Mouse (Mus musculus) regulatory T cell (primary cell): ENCODE data around the gene Aco1.
"Not testable (repeated sequence)": the region's sequence is repeated elsewhere in the genome, so short reads cannot be mapped to it uniquely, and the experiment has no call there.

Source experiments
- in situ Hi-C: fragments of 300-600 bp; cut with MboI, MseI; formaldehyde crosslinking; loops from one replicate; pipeline ENCODE4 v1.15.1; 2025; ENCODE audit warnings: high pct_unique_total_duplicates

Gene Aco1

DNA sequence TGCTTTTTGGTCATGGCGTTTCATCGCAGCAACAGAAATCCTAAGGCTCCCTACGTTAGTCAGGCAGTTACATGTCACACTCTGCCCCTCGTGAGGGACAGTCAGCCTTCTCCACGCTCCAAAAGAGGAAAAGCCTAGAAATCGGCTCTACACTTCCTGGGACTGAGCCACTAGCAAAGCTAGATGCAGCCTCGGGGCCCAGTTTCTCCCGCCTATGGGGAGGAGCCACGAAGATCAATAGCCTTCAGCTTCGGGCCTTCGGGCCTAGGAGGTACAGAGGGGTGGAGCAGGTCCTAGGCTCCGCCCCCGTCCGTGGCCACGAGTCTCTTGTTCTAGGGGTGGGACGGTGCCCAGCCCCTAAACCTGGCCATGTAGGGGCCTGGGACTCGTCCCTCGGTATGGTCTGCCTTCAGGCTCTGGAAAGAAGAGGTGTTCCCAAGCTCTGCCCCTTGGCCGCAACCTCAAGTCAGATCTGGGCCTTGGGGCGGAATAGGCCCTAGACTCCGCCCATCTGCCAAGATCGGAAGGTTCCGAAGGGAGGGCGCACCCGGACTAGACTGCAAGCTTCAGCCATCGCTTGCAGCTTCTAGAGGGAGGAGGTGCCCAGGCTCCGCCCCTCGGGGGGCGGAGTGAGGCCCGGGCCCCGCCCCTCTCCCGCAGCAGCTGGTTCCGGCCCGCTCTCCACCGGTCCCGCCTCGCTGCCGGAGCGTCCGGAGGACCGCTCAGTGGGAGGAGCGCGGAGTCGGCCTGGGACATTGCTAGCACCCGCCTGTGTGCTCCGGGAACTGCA, at the start of gene Aco1:
Gene Aco1 (plus strand): TSS at position 339 of the 790 bp plus-strand sequence.
- in situ Hi-C loops = loop anchor here (5.0 kb wide), 1 partner anchor 139 kb away; no protein-coding TSS in a partner anchor

DNA sequence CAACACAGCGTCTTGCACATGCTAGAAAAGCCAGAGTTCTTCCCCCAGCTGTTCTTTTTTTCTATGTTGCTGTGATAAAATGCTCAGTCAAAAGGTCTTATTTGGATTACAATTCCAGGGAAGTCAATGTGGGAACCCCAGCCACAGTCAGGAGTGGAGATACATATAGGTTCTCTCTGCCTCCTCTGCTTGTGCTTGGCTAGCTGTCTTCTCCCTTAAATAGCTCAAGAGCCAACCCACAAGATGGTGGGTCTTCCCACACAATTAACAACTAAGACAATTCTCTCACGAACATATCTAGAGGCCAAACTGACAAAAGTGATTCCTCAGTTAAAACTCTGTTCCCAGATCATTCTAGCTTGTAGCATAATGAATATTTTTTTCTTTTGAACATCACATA, 47.9 kb upstream of the Aco1 start:
- in situ Hi-C loops = no loop called here

DNA sequence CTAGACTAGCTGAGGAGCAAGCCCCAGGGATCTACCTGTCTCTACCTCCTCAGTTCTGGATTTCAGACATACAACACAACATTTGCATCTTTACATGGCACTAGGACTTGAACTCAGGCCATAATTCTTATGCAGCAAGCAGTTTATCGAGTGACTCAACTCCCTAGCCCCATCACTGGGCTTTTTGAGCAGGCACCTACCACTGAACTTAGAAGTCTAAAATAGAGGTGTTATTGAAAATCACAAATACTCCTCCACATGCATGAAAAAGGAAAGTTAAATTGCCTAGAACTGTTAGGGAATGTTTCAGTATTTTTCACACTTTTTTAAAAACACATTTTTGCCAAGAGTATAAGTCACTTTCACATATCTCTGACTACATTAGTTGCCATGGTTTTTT, 39.9 kb upstream of the Aco1 start:
- in situ Hi-C loops = no loop called here

DNA sequence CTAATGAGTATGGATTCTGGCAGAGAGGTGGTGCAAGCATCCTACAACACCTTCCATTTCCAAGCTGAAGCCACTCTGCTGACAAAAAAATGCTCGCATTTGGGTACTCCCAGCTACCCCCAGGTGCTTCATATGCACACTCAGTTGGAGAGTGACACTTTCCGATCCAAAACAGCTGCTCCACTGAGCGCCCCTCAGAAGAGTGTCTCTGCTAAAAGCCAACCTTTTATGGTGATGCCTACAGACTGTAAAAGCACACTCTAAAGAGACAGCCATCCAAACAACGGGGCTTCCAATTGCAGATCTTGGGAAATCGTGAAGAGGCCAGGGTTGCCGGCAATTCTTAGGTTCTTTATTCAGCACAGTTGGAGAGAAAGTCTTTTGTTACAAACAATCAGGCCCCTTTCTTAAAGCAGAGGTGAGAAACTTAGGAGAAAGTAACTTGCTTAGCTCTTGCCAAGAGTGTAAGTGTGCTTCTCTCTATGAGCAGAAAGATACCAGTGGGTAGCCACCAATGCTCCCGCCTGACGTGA, 36.8 kb upstream of the Aco1 start:
- in situ Hi-C loops = no loop called here

DNA sequence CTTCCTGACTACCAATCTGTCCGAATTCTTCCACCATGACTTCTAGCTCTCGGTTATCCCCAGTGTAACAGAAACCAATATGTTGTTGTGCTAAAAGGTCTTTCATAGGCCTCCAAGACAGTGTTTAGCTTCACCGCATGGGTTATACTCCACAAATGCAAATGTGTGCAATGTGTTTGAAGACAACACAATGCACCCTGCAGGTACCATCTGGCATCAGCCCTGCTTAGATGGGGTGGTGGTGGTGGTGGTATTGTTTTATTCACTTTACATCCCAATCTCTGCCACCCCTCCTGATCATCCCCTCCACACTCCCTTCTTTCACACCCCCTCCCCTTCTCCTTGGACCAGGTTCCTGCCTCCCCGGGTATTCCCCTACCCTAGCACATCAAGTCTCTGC, 34.9 kb upstream of the Aco1 start:
- in situ Hi-C loops = no loop called here

DNA sequence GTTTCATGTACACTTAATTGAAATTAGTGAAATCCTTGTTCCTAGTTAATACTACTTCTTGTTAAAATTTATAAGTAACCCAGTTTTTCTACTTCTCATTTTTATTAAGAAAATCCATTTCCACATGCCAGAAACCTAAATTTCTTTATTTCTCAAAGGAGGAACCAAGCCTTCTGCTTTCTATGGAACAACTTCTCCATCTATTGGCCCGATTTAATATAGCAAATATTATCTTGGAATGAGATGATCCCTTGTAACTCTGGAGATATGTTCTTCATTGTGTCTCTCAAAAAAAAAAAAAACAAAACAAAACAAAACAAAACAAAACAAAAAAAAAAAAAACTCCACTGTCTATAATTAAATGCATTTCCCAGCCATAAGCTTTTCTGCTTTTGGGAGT, 29.7 kb upstream of the Aco1 start:
- in situ Hi-C loops = no loop called here

DNA sequence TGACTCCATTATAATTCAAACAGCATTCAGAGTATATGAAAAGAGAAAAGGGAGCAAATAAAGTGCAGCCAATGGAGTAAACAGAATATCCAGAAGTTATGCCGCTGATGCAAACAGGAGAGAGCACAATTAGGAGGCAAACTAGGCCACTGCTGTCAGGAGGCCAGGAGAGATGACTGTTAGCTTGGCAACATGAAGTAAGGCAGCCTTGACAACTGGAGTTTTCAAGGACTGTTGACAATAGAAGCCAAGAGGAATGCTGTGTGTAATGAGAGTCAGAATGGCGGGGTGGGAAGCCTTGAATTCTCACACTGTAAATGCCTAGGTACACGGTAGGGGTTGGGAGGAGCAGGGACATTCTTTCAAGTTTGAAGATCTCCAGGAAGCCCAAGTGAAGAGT, 21.7 kb upstream of the Aco1 start:
- in situ Hi-C loops = no loop called here

DNA sequence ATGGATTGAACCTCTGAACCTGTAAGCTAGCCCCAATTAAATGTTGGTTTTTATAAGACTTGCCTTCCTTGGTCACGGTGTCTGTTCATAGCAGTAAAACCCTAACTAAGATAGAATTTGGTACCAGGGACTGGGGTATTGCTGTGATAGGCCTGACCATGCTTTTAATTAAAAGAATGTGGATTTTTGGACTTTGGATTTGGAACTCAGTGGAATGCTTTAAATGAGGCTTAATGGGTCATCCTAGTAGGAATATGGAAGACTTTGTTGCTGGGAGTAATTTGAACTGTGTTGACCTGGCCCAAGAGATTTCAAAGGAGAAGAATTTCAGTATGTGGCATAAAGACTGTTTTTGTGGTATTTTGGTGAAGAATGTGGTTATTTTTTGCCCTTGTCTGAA, 20.6 kb upstream of the Aco1 start:
- in situ Hi-C loops = not testable (repeated sequence)

DNA sequence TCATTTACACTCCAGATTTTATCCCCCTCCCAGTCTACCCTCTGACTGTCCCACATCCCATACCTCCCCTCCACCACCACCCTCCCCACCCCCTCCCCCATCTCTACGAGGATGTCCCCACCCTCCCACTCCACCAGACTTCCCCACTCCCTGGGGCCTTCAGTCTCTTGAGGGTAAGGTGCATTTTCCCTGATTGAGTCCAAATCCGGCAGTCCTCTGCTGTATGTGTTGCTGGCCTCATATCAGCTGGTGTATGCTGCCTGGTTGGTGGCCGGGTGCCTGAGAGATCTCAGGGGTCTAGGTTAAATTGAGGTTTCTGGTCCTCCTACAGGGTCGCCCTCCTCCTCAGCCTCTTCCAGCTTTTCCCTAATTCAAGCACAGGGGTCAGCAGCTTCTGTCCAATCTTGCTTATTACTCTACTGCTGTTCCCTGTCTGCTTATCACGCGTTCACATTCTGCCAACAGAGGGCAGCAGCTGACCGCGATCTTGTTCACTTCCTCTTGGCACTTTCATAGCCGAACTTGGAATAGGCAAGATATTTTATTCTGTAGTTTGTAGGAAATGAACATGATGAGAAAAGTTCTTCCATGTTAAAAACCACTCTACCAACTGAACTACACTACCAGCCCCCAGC, 8.3 kb upstream of the Aco1 start:
- in situ Hi-C loops = loop anchor here (5.0 kb wide), 1 partner anchor 543 kb away; no protein-coding TSS in a partner anchor

DNA sequence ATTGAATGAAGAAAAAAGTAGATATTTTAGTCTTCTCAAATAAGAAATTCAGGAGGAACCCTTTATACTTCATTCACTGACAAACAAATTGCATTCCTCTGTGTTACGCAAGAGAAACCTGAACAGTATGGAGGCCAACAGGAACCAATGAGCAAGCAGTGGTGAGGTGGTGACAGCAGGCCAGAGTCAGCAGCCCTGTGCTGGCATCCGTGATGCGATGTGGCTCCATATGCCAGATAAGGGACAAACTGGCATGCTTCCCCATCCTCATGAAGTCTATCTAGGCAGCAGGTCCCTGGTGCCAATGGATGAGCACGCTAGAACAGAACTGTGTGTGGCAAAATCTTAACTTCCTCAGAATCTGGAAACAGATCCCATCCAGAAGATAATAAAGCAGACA, 6.4 kb upstream of the Aco1 start:
- in situ Hi-C loops = no loop called here

DNA sequence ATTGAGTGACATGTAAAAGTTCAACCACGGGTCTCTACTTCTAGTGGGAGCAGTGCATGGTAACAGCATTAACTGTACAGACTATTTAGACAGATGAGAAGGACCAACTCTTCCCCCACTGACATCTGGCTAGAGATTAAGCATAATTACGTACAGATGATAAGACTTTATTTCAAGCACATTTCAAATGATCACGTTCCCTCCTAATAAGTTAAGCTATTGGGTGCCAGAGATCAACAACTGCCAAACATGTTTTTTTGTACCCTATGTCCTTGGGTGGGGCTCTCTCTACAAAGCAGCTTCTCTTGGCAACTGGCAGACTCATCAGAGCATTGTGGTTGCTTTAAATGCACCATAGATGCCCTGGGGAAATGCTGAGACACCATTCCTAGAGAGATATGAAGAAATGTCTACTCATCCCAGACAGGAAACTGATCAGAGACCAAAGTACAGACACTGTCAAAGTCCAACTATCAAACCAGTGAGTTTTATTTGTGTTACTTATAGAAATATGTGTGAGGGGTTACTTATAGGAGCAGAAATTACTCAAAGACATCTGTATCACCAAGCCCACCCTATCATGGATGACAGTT, 3.1 kb upstream of the Aco1 start:
- in situ Hi-C loops = loop anchor here (5.0 kb wide), 1 partner anchor 143 kb away; no protein-coding TSS in a partner anchor

DNA sequence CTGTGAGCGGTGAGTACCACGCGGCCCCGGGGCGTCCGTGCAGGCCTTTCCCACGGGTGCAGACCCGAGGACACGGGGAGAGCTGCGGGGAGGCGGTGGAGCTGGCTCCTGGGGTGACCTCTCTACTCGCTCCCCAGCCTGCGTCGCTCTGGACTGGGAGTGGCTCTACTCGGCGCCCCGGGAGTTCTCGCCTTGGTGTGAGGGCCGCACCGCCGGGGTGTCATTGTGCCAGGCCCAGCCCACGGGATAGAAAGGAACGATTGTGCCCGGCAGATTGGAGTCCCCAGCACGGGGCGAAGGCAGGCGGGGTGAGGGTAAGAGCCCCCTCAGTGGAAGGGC, 621 bp downstream of the Aco1 start:
- in situ Hi-C loops = loop anchor here (5.0 kb wide), 1 partner anchor 139 kb away; no protein-coding TSS in a partner anchor

DNA sequence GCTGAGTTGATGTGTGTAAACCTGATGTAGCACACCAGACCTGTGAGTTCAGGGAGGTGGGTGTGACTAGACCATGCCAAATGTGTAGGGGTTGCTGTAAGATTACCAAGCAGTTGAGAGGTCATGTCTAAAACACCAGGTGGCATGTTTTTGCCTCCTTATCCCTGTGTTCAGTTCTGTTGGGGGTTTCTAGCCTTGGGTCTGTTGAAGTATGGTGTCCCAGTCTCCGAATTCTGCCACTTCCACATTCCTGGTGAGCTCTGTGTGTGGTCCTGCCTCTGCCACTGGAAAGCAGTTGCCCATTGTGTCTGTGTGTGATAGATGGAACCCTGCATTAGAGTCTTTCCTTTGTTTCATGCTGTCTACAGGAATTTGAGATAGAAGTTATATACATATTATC, 1.7 kb downstream of the Aco1 start:
- in situ Hi-C loops = loop anchor here (5.0 kb wide), 1 partner anchor 138 kb away; no protein-coding TSS in a partner anchor

DNA sequence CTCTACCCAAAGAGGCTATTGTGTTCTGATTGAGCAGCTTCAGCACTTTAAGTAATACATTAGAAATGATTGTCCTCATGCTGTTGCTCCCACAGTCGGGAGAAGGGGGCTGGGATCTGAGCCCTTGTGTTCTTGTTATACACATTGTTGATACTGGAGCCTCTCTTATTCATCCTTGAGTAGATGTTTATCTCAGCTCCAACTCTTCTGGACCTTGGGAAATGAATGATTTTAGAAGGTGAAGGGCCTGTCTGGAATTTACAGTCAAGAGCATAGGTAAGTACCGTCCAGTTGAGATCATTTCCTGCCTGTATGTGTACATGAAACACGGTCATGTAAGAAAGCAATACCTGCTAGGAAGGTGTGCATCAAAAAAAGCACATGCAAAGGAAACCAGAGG, 2.1 kb downstream of the Aco1 start:
- in situ Hi-C loops = loop anchor here (5.0 kb wide), 1 partner anchor 137 kb away; no protein-coding TSS in a partner anchor

DNA sequence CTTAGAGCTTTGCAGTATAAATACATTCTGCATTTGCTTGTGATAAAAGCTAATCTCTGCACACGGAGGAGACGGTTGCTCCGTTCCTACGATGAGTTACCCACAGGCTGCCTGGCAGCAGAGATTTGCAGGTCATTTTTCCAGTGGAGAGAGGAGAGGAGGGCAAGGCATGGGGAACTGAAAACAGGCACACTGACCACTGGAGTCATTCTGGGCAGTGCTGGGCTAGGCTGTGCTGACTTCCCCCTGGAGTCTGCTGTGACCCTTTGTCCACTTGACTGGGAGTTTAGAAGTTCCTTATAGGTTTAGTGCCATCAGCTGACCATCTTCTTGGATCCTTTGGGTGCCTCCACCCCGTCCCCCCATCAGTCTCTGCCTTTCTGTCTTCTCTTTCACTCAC, 5.4 kb downstream of the Aco1 start:
- in situ Hi-C loops = no loop called here

DNA sequence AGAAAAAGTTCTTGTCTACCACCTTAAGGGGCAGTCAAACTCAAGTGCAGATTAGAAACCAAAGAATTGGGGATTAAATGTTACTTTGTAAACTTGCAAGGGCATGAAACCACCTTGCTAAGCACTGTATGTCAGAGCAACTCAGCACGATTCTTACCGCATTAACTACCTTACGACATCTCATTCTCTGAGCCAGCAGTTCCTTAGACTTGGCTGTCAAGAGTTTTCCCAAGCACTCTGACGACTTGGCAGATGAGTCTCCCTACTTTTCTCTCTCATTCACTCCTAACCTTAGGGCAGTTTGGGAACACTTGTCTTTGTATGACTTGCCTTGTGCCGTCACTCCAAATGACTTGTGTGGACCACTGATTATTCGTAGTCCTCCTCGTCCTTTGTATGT, 7.2 kb downstream of the Aco1 start:
- in situ Hi-C loops = no loop called here

DNA sequence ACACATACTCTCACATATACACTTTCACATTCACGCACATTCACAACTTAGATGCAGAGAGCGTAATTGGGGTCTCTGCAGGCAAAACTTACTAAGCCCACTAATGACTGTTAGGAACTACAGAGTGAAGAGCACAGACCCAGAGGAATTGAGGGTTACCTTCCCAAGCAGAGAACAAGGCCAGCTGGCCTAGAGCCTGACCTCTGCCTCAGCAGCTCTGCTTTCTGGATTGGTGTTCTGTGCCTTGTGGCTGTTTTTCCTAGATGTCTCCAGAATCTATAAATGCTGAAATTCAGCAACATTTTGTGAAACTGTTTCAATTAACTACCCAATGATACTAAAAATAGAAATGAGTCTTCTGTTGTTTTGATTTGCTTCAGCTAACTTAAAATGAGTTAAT, 9.9 kb downstream of the Aco1 start:
- in situ Hi-C loops = no loop called here

DNA sequence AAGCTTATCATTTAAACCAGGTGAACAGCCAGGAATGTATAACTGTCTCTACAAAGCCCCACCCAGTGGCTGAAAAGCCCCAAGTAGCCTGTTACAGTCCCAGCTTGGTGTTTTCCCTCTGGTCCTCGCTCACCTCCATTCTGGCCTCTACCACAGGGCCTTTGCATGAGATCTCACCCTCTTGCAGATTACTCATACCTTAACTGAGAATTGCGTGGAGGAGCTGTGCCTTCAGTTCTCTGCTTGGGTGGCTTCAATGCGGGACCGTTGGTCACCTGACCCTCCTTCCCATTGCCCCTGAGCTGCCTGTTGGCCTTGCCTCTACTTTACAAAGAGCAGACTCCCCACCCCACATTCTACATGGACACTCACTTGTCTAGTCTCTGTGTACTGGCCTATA, 10.6 kb downstream of the Aco1 start:
- in situ Hi-C loops = no loop called here

DNA sequence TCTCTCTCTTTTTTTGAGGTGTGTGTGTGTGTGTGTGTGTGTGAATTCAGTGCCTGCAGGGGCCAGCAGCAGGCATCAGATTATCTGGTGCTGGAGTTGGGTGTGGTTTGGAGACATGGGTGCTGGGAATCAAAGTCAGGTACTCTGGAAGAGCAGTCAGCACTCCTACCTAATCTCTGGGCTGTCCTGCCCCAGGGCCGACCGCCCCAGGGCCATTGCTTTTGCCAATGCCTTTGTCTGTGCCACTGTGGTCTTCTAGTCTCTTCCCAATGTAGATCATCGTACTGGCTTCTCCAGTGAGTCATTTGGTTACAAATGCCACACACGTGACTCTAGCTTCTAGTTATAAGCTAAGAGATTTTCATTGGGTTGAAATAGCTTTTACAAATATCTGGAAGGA, 11.9 kb downstream of the Aco1 start:
- in situ Hi-C loops = no loop called here

DNA sequence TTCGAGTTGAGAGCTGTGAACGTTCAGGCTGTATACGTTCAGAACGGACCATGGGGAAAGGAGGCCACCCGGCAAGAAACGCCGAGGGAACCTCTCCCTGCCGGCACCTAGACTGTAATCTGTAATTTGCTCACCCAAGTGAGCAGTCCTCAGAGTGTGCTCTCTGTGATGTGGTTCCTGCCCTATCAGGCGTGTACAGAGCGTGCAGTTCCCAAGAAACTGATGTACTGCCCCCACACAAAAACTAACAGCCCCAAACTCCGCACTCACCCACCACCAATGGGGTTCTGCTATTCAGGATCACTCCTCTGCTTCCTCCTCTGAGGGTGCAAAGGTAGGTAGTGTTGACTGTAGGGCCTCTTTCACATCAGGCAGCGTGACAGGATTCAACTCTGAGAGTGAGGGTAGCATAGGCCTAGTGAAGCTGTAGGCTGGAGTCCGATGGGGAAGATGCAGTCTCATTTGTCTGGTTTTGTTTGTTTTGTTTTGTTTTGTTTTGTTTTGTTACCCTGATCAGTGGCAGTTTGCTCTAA, 12.7 kb downstream of the Aco1 start:
- in situ Hi-C loops = no loop called here

DNA sequence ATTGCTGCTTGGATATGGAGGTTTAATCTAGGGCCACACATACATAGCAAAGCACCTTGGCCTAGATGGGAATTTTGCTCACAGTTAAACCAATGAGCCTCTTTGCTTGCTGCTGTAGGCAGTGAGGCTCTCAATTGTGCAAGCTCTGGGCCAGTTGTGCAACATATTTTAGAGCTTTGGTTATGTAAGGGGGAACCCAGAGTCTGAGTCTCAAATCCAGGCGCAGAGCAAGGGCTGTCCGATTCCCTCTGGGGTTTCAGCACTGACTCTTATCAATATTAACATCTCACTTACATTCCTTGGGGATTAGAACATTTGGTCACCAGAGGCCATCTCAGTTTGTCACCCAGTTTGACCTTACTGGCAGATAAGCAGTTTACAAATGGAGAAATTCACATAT, 13.3 kb downstream of the Aco1 start:
- in situ Hi-C loops = no loop called here
